Mouse (Mus musculus) ovary, adult 18-20 months (tissue): ENCODE data around the gene Sftpa1.

Experiments used
- DNase-seq: peaks from one replicate; pipeline ENCODE4 v3.0.0; 2022; ENCODE audit warnings: low spot score, mixed read lengths

The Sftpa1 gene

DNA sequence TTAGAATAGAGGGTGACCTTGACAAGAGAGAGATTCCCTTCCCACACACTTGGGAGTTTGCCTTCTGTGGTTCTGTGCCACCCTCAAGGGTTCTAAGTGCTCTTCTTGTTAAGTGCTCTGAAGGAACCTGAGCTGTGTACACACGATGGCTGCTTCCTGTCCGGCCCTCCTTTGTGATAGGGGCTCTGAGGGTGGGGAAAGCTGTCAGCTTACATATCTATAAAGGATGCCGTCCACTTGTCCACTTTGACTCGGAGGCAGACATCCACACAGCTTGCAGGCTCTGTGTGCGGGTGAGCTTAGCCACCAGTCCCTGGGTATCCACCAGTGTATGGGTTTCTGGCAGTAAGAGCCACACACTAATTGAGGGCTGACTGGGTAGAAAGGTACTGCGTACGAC lies at the start of gene Sftpa1:
TSS of gene Sftpa1 (plus strand) at position 243 of the 400 bp plus-strand sequence.
- no peak for DNase-seq

DNA sequence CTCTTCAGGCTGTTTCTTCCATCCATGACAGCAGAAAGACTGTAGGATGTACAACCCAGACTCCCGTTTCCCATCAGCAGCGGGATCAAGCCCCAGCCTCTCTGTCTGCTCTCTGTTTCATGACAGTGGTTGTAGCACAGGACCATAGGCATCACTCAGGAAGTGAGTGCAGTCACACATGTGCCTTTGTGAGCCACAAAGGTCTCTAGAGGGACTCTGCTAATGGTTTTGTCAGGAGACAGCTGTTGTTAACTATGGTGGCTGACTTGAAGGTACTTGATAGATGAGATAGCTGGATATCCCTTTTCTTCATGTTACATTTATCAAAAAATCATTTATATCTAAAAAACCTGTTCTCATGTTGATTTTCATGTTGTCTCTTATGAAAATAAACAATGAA lies 49.2 kb upstream of the Sftpa1 start:
- DNase-seq: no peak

DNA sequence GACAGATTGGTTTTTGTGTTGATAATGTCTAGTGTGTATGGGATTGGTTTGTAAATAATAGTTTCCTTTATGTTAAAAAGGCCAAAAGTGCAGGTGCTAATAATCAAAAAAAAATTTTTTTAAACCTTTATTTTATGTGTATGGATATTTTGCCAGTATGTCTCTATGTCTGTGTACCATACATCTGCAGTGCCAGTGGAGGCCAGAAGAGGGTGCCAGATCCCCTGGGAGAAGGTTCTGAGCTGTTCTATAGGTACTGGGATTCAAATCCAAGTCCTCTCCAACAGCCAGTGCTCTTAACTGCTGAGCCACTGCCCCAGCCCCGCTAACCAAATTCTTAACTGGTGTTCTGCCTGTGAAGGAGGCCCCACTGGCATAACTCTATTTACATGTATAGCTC lies 44.1 kb upstream of the Sftpa1 start:
- no peak for DNase-seq

DNA sequence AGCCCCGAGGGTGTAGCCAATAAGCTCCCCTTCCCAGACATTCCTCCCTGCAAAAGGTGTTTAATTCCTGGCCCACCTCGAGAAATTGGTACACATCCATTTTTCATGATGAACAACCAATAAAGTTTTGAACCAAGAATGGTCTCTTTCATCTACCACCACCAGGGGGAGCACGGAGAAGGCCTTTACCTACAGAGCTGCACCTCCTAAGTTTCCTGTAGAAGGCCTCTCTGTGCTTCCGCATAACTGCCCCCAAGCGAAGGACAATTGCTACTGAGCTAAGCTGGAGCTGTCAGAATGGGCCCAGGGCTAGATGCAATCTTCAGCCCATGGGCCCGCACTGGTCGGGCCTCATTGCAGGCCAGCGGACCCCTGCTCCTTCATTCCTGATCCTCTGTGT lies 40.8 kb upstream of the Sftpa1 start:
- DNase-seq: no peak

DNA sequence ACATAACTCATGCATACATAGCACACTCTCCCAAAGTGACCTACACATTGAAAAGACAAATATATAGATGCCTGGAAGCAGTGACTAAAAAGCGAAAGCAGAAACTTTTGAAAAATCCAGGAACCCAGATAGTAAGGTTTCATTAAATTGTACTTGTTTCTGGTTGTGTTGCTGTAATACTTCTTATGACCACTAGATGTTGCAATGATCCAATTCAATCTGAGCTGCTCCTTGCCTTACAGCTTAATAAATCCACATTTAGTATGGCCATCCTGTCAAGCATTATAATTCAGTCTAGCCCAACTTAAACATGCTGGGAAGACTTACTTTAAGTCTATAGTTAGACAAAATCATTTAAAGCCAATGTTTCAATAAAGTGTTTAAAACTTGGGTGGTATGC lies 37.5 kb upstream of the Sftpa1 start:
- DNase-seq: no peak

DNA sequence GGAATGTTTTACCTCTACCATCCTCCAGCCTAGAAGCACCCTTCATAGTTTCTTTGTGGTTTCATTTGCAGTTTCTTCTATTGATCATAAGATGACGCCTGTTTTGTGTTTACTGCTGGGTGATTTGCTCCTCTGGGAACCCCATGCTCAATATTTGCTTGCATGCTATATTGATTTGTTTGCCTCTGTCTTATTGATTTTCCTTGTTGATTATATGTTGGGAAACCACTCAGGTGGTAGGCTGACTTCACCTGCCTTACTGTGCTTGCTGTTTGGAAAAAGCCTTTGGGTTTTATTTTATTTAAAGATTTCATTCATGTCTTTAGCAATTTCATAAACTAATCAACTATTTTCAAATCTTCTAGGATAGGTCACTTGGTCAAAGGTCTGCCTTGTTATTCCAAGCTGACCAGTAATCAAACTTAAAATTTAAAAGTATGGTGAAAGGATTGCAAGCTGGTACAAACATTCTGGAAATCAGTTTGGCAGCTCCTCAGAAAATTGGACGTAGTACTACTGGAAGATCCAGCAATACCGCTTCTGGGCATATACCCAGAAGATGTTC lies 35.2 kb upstream of the Sftpa1 start:
- DNase-seq: no peak

DNA sequence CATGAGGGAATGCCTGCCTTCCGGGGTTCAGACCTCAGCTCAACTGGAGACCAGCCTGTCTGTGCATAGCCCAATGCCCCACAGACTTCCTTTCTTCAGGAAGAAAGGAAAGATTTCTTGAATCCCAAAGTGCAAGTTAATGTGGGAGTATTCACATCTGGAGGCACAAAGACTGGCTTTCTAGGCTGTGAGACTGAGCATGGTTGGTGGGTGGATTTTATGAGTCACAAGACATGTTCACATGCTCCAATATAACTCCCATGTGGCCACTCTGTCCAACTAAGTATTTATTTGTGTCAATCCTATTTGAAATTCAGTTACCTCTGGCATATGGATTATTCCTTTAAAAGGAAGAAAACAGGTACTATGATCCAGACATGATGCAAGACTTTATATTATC lies 32.9 kb upstream of the Sftpa1 start:
- DNase-seq: no peak

DNA sequence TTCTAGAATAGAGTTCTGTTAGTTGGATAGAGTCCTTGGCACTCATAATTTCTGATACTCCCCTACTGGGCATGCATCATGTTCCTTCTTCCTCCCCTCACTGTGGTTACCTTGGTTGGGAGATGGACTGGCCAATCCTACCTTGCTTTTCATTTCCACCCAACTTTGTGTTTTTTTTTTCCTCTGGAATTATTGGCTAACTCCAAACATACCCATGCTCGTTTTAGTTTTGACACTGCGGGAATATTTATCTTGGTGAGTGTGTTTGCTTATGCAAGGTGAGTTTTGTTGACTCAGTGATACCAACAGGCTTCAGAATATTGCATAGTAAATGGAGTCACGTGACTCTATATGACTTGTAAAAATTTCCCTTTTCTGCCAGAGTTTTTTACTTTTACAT lies 30.9 kb upstream of the Sftpa1 start:
- DNase-seq: no peak

DNA sequence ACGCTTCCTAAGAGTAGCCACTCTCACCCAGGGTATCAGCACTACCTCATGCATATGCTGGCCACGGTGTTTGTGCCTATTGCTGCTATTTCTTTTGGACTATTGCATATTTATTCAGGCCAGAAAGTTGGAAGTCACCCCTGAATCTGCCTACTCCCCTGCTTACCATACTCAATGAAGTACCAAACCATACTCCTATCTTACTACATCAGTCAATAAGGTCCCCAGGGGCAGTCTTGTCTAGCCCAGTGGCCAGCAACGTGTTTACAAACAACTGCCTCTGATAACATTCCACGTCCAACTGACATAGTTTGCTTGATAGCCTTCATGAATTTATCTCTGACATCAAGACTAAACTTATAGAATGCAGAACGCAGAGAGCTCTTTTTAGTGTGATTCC lies 30.3 kb upstream of the Sftpa1 start:
- DNase-seq: no peak

DNA sequence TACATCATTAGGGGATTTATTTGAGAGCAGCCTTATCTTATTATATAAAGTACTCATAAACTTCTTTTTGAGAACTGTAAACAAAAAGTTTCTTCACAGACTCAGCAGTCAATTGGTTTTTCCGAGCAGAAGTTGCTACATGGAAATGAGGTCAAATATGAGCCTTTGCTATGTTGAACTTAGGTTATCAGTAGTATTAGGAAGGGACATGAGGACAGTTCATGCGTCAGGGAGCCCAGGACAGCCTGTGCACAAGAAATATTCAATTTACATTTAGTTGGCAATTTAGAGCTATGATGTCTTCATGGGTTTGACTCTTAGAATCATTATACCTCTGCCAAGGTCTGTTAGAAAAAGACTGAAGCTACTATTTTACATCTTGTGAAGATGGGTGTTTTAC lies 29.3 kb upstream of the Sftpa1 start:
- DNase-seq: no peak

DNA sequence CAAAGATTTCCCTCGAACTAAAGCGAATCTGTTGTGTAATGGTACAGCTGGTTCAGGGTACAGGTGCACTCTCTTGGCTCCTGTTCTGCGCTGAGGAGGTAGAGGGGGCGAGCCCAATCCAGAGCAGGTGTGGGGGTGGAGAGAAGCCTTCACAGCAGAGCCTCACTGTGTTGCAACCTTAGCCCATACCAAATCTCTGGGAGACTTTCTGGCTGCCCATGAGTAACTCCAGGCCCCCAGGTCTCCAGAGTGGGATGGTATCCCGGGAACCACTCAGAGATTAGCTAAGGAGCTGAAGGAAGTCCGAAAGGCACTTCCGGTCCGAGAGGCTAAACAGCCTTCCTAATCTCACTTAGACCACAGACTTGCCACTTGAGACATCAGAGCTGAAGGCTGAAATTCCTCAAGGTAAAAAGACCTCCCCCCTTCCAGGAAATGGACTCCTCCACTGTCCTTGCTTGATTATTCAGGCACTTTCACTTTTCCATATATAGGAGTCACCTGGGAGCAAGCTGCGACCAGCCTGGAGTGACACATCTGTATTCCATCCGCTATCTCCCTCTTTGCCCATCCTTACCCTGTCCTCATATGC lies 26.6 kb upstream of the Sftpa1 start, which contains the start of gene Mat1a:
TSS of gene Mat1a (plus strand) at position 183 of the 592 bp plus-strand sequence.
- no peak for DNase-seq

DNA sequence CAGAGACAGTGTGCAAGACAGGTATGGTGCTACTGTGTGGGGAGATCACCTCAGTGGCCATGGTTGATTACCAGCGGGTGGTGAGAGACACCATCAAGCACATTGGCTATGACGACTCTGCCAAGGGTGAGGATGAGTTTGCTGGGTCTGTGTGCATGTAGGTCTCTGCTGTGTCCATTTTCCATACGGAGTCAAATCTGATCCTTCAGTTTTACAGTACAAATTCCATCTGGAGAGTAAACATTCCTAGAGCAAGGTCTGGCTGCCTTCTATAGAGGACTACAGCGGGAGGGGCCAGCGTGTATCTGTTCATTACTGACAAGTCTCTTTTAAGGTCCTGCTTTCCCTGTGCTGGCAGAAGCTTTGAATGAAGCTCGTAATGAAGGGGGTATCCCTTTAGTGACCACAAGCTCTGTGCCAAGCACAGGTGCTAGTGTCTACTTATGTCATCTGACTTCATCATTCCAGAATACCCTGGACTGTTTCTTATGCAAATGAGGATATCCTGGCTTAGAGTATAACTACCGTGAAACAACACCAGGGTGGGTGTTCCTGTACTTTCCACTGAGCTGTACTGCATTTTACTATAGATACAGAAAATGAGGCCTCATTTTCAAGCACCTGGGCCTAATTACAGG lies 20.4 kb upstream of the Sftpa1 start:
- no peak for DNase-seq

DNA sequence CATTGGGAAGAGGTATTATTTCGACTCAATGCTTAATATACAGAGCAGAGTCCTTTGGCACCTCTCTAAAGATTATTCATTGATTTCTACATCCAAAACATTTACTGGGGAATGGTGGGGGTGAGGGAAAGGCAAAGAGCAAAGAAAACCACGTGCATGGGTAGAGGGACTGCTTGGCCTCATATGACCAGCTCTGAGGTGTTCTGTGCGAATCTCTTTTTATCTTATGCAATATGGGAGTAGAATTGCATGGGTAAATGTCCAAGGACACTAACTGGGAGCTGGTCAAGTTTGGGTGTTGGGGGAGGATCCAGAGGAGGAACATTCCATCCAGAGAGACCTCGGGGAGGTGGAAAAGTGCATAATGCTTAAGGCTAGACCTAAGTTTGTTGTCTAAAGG lies 18.6 kb upstream of the Sftpa1 start:
- DNase-seq: no peak

DNA sequence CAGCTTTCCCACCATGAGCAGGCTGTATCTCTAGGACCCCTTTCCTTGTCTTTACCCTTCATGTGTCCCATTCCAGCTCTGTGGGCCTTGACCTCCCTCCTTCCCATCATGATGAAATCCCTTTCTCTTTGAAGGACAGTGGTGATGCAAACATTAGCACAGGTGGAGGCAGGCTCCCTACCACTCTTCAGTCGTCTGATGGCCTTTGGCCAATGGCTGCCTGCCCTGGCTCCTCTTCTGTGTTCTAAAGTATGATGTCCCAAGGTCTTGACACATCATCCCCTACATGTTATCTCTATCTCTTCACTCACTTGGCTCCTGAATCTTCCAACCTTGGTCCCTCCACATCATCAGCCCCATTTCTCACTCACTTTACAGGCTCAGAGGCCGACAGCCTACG lies 15.3 kb upstream of the Sftpa1 start:
- no peak for DNase-seq

DNA sequence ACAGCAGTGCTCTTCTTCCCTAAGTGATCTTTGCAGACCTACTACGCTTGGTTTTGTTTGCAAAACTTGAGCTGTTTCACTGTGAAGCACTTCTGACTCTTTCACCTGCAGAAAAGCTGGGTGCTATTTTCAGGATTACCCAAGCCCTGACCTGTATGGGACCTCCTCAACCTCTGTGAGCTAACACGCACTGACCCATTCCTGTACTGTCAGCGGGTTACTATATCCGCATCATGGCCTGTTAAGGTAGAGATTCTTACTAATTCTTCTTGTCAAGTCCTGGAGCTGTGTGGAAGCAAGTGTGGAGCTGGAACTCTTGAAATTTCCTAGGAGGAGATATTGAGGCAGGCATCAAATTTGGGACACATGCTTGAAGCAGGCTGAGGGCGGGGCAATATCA lies 6.9 kb upstream of the Sftpa1 start:
- DNase-seq: no peak

DNA sequence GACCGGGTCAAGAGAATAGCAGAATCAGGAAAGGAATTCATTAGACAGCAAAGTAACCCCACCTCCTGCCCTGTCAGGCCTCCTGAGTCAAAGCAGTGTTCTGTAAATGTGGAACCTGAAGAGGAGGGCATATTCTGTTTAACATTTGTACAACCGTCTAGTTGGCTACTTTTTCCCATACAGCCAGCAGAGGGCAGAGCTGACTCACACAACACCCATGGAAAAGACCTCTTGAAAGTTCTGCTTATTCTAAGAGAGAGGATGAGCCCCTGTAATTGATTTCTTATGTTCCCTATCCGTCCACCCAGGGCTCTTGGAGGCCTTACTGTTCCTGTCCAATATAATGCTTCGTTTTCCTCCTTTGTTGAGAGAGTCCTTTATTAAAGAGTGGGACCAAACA lies 3.6 kb upstream of the Sftpa1 start:
- no peak for DNase-seq

DNA sequence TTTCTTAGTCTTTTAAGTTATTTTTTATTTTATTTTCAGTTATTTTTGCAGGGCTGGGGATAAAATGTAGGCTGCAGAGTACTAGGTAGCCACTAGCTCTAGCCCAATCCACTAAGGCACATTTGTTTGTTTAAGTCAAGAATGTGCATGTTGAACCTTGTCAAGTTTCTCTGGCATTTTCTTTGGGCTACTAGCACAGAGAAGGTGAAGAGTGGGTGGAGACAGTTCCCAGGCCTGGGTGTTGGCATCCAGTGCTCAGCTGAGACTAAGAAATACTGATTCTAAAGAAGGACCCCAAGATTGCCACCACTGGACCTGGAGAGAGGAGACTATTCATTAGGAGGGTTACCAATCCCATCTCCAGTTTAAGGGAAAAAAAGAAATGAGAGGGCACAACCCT lies 5.4 kb downstream of the Sftpa1 start:
- no peak for DNase-seq

DNA sequence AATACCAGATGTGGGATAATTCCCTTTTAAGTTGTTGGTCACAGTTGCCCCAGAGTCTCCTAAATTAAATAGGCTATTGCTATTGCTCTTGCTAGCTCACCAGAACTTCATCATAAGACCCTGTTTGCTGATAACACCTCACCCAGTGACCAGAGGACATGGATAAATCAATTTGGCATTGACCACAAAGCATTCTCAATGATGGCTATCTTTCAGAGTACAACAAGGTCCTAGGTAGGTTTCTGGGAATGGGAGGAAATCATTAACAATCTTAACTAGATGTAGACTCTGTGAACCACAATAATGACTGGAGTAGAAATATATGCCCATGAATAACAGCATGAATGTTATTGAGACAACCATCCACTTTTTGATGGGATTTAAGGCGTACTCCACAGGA lies 9.1 kb downstream of the Sftpa1 start:
- DNase-seq: no peak

DNA sequence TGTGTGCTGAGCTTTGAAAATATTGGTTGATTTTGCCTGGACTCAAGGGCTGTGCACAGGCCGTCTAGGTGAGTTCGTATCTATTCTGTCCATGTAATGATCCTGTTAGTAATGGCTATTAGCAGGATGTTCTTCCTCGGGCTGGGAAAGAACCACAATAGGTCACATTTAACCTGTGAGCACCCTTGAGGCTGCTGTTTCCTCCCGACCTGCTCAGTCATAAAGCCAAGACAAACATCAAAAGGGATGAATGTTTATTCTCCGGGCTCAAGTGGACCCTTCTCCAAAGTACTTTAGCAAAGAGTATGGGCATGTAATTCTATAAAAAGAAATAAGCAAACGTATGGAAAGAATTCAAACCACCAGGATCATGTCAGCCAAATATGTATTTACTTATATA lies 14.5 kb downstream of the Sftpa1 start:
- no peak for DNase-seq

DNA sequence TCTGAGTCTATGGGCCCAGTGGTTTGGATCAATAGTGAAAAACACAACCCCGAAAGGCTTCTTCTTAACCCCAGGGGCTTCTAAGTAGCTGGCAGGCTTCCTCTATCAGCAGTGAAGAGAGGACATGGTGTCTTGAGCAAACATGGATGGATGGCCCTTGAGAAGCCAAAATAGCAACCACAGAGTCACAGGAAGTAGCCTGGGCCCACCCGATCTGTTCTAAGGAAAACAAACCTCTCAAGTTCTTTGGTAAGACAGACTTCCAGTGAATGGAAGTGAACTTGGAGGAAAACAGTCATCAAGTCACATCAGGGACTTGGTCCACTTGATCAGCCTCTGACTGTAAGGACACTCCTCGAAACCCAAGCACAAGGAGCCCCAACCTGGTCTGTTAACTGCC lies 15.3 kb downstream of the Sftpa1 start:
- no peak for DNase-seq

DNA sequence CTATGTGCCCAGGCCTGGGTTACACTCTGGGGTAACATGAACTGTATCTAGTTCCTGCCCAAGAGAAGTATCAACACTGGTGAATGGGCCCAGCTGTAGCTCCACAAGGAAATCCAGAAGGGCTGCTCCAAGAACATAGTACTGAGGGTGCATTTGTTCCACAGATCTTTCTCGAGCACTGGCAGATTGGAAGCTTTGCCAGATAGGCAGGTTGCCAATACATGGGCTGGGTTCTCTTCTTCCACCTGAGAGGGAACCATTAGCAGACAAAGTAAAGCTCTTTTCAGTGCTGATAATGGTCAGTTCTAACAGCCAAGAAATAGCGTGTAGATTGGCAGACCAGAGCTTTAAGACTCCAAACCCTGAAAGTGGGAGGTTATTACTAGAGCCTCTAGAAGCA lies 15.8 kb downstream of the Sftpa1 start:
- no peak for DNase-seq

DNA sequence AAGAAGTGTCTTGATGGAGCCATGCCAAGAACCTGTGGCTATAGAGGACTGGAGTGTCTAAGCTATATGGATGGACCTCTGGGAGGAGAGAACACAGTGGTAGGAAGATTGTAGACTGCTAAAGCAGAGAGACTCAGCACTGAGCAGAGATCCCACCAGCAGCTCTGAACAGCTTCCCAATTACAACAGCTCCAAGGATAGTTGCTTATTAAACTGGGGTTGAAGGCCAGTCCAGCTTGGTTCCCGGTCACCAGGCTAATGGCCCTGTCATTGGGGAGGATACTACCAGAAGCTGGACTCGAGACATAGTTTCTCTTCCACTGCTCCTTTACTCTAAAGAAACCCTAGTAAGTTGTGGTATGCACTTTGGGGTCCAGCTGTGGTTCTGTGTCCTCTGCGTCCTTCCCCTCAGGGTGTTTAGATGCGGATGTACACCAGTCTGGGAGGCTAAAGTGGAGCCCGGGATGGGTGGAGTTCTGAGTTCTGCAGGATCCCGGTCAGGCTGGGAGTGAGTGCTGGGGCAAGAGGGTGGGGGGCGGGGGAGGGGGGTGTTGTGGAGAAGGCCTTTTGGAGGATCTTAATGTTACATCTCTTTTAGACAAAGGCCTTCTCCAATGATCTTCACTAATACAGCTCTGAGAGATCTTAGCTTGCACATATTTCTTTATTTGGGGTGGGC lies 19.8 kb downstream of the Sftpa1 start, which contains the start of gene Mbl1:
TSS of gene Mbl1 (plus strand) at position 239 of the 679 bp plus-strand sequence.
- DNase-seq: no peak

DNA sequence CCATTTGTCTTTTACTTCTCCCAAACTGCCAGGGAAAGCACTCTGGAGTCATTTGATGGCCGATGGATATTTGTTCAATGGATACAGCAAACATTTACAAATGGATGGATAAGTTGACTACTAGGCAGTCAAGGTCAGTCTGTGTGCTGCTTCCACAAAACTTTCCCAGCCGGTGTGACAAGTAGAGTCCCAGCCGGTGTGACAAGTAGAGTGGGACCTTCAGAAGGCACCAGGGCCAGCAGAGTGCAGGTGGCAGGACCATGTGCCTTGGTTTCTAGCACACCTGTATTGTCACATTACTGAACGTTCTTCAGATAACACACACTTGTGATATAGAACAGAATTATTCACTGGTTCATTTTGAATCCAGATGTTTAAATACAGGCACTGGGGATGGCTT lies 28.5 kb downstream of the Sftpa1 start:
- no peak for DNase-seq
